Mouse (Mus musculus) spleen, adult 2 months (tissue): ENCODE measurements around the gene Snrpc.

Experiments
- CTCF ChIP-seq: fragments of 200-500 bp; IDR thresholded peaks from 2 replicates; pipeline ENCODE4 v1.5.1; 2011; ENCODE audit warnings: mild to moderate bottlenecking, inconsistent platforms; ENCODE audit not compliant: insufficient read depth, insufficient read length, insufficient replicate concordance; ENCODE audit errors: extremely low read depth
- POLR2A ChIP-seq: fragments of 200-500 bp; IDR thresholded peaks from 2 replicates; pipeline ENCODE4 v1.6.1; 2011; ENCODE audit warnings: low read depth, low read length, inconsistent platforms

DNA sequence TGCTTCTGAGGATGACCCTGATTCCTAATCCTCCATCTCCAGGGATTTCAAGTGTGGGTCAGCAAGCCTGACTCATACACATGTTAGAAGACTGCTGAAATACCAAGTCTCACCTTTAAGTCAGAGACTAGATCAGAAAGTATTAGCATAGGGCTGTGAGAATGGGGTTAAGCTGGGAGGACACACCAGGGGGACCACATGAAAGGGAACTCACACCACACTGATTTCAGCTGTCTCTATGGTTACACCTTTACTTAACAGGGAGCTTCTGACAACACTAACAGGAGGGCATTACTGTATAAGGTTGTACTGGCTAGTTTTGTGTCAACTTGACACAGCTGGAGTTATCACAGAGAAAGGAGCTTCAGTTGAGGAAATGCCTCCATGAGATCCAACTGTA, 23.3 kb upstream of the Snrpc start:
- TF ChIP-seq POLR2A, result no peak
- no peak for TF ChIP-seq CTCF
